Mouse (Mus musculus): ENCODE measurements at regions not wholly inside any gene's neighbourhood (a gene's known extent, or its start where the extent isn't known, plus 50 kb on each side); places are given as distances from the start of the nearest gene placed in this dataset.

DNA sequence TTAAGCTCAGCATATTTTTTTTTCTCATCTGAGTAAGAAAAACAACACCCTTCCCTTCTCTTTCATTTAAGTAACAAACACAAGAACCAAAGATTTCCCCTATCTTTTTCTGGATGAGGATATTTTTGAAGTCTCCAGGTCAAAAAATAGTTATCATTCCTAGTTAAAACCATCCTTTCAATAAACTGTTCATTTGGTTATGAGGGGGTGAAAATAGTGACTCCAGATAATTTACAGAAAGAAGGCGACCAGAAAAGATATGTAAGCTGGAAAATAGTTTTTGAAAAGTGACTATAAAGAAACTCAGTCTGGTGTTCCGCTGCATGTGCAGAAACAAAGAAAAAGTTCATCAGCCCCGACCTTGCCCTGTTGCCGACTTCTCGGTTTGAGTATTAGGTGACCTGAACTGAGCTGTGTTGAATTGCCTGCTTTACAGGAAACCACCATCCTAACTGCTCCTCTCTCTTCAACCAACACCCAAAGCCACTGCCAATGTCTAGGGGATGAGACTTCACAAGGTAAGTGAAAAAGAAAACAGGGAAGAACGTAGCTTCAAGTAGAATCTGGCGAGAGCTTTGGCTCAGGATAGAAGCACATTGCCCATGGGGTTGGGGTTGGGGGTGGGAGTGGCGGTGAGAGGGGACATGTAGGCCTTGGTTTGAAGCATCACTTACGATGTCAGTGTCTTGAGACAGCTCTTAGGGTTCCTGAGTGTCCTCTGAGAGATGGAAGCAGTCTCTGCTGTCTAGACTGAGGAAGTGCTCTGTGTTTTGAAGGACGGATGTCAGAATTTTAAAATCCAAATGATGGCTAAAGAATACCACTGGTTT is 104.6 kb downstream of the Ube2e3 start:
- no peak for ATAC-seq (ENCODE audit: low FRiP score, low TSS enrichment)
- Histone ChIP-seq H3K4me1 (ENCODE audit: control insufficient read depth, insufficient read depth, low read length) (no peaks in the 10 kb centered on the region), H3K27me3 (ENCODE audit: control insufficient read depth, insufficient read depth, low read length) (no peaks in the 10 kb centered on the region), H3K4me2 (ENCODE audit: low read length) (no peak overlapping the region), H3K27ac (replicated peaks; ENCODE audit: low read depth, low read length) (no peak overlapping the region), H3K9ac (replicated peaks; ENCODE audit: low read length) (no peak overlapping the region), H3K36me3 (ENCODE audit: control insufficient read depth, insufficient read depth, low read length) (no peaks in the 10 kb centered on the region), H3K9me3 (ENCODE audit: control insufficient read depth, low read length) (no peaks in the 10 kb centered on the region), H3K4me3 (replicated peaks; ENCODE audit: low read depth, low read length) (no peak overlapping the region)
- DNase-seq = no peak
- WGBS = 88% methylated on average over 10 of the region's 10 CpGs

GRCm38 (mm10) chr2:78973811-78974210 is 105.9 kb downstream of the Ube2e3 start:
- Histone ChIP-seq H3K4me2 (ENCODE audit: low read length) (no peak overlapping the region), H3K9me3 (ENCODE audit: control insufficient read depth, low read length) (no peaks in the 10 kb centered on the region), H3K9ac (replicated peaks; ENCODE audit: low read length) (no peak overlapping the region), H3K4me1 (ENCODE audit: control insufficient read depth, insufficient read depth, low read length) (no peaks in the 10 kb centered on the region), H3K27me3 (ENCODE audit: control insufficient read depth, insufficient read depth, low read length) (no peaks in the 10 kb centered on the region), H3K4me3 (replicated peaks; ENCODE audit: low read depth, low read length) (no peak overlapping the region), H3K36me3 (ENCODE audit: control insufficient read depth, insufficient read depth, low read length) (no peaks in the 10 kb centered on the region), H3K27ac (replicated peaks; ENCODE audit: low read depth, low read length) (no peak overlapping the region)
- DNase-seq (no peak), ATAC-seq (ENCODE audit: low FRiP score, low TSS enrichment) (no peak)
- WGBS = 94% methylated on average over 3 of the region's 3 CpGs

DNA sequence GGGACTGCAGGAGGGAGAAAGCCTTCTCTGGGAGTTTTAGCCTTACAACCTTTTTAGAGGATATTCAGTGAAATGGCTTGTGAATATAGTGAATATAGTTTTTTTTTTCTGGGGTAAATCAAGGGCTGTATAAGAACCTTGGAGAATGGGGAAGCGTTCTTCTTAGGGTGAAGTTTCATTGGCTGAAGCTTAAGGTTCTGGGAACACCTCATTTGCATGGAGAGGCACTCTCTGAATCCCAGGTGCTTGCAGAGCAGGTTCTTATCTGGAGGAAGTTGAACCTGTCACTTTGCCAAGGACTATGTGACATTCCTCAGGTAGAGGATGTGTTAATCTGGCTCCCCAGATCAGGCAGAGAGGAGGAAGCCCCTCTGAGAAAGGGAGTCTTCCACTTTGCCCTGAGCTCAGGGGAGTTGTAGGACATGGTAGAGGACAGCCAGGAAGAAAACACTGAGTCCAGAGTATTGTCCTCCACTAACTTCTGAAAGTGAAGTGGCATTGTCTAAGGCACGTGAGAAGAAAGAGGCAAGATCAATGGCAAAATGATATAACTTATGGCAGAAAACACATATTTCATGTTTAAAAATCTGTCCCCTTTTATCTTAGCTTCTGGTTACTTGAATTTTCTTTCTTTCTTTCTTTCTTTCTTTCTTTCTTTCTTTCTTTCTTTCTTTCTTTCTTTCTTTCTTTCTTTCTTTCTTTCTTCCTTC is 106.9 kb downstream of the Ube2e3 start:
- WGBS = 80% methylated on average over 2 of the region's 2 CpGs
- DNase-seq = no peak
- Histone ChIP-seq H3K36me3 (ENCODE audit: control insufficient read depth, insufficient read depth, low read length) (no peaks in the 10 kb centered on the region), H3K4me3 (replicated peaks; ENCODE audit: low read depth, low read length) (no peak overlapping the region), H3K9me3 (ENCODE audit: control insufficient read depth, low read length) (no peaks in the 10 kb centered on the region), H3K4me1 (ENCODE audit: control insufficient read depth, insufficient read depth, low read length) (no peaks in the 10 kb centered on the region), H3K4me2 (ENCODE audit: low read length) (no peak overlapping the region), H3K27ac (replicated peaks; ENCODE audit: low read depth, low read length) (no peak overlapping the region), H3K9ac (replicated peaks; ENCODE audit: low read length) (no peak overlapping the region), H3K27me3 (ENCODE audit: control insufficient read depth, insufficient read depth, low read length) (no peaks in the 10 kb centered on the region)
- no peak for ATAC-seq (ENCODE audit: low FRiP score, low TSS enrichment)

- Histone ChIP-seq H3K4me1 (ENCODE audit: control insufficient read depth, insufficient read depth, low read length) (no peaks in the 10 kb centered on the region), H3K9me3 (ENCODE audit: control insufficient read depth, low read length) (no peaks in the 10 kb centered on the region), H3K4me3 (replicated peaks; ENCODE audit: low read depth, low read length) (no peak overlapping the region), H3K9ac (replicated peaks; ENCODE audit: low read length) (no peak overlapping the region), H3K36me3 (ENCODE audit: control insufficient read depth, insufficient read depth, low read length) (no peaks in the 10 kb centered on the region), H3K4me2 (ENCODE audit: low read length) (no peak overlapping the region), H3K27me3 (ENCODE audit: control insufficient read depth, insufficient read depth, low read length) (no peaks in the 10 kb centered on the region), H3K27ac (replicated peaks; ENCODE audit: low read depth, low read length) (no peak overlapping the region)
- ATAC-seq (ENCODE audit: low FRiP score, low TSS enrichment) = no peak
- DNase-seq = no peak
- 88% methylated on average over 4 of the region's 4 CpGs for WGBS
Measured at GRCm38 (mm10) chr2:78975393-78975774, 107.5 kb downstream of the Ube2e3 start.

- Histone ChIP-seq H3K9me3 (ENCODE audit: control insufficient read depth, low read length) (no peaks in the 10 kb centered on the region), H3K4me2 (ENCODE audit: low read length) (no peak overlapping the region), H3K27ac (replicated peaks; ENCODE audit: low read depth, low read length) (no peak overlapping the region), H3K36me3 (ENCODE audit: control insufficient read depth, insufficient read depth, low read length) (no peaks in the 10 kb centered on the region), H3K27me3 (ENCODE audit: control insufficient read depth, insufficient read depth, low read length) (no peaks in the 10 kb centered on the region), H3K4me1 (ENCODE audit: control insufficient read depth, insufficient read depth, low read length) (no peaks in the 10 kb centered on the region), H3K4me3 (replicated peaks; ENCODE audit: low read depth, low read length) (no peak overlapping the region), H3K9ac (replicated peaks; ENCODE audit: low read length) (no peak overlapping the region)
- no peak for DNase-seq
- 93% methylated on average over 4 of the region's 4 CpGs for WGBS
- ATAC-seq (ENCODE audit: low FRiP score, low TSS enrichment) = no peak
Measured at GRCm38 (mm10) chr2:78976084-78976483, 108.2 kb downstream of the Ube2e3 start.

DNA sequence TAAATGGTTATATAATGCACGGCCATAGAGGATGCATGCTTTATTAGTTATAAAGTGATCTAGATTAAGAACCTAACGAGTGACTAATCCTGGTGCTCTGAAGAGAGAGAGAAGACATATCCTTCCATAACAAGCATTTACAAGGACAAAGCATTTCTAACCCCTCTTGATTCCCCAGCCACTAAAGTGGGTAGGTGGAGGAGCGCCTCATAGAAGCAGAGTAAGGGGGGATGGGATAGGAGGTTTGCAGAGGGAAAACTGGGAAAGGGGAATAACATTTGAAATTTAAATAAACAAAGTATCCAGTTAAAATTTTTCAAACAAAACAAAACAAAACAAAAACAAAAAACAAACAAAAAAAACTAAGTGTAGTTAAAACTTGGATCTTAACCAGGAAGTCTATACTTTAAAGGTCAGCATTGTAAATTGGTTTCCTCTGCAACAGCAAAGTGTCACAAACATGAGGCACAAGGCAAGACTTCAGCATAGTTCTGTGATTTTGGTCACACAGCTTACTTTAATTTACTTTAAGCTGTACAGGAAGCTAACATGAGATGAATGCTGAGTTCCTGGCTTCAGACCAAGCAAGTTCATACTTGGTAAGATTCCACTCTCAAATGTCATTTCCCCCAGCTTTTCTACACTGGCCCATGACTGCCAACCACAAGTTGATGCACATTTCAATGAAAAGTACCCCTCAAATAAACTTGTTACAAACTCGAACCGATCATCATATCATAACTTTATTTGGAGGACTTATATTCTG is 109.9 kb downstream of the Ube2e3 start:
- H3K27ac ChIP-seq (replicated peaks; ENCODE audit: low read depth, low read length) = no peak overlapping the region
- ATAC-seq (ENCODE audit: low FRiP score, low TSS enrichment) = no peak
- H3K27me3 ChIP-seq (ENCODE audit: control insufficient read depth, insufficient read depth, low read length) = no peaks in the 10 kb centered on the region
- no peak overlapping the region for H3K9ac ChIP-seq (replicated peaks; ENCODE audit: low read length)
- no peak overlapping the region for H3K4me2 ChIP-seq (ENCODE audit: low read length)
- no peaks in the 10 kb centered on the region for H3K9me3 ChIP-seq (ENCODE audit: control insufficient read depth, low read length)
- DNase-seq = no peak
- WGBS = 85% methylated on average over 5 of the region's 5 CpGs
- no peak overlapping the region for H3K4me3 ChIP-seq (replicated peaks; ENCODE audit: low read depth, low read length)
- H3K36me3 ChIP-seq (ENCODE audit: control insufficient read depth, insufficient read depth, low read length) = no peaks in the 10 kb centered on the region
- no peaks in the 10 kb centered on the region for H3K4me1 ChIP-seq (ENCODE audit: control insufficient read depth, insufficient read depth, low read length)

DNA sequence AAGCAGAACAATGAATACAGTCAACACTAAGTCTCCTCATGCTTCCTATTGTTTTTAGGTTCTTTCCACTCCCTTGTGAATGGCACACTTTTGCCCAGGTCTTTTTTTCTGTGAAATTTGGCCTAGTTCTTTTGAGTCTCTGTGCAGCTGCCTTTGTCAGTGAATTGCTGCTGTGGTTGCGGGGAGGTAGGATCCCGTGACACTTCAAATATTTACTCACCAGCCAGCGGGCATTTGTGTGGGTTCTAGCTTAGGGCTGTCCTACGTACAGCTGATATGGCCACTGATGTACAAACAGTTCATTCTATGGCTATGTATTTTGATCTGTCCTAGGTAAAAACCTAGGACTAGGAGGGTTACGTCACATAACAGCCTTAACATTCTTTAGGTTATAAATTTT is 112.1 kb downstream of the Ube2e3 start:
- H3K36me3 ChIP-seq (ENCODE audit: control insufficient read depth, insufficient read depth, low read length) = no peaks in the 10 kb centered on the region
- no peaks in the 10 kb centered on the region for H3K9me3 ChIP-seq (ENCODE audit: control insufficient read depth, low read length)
- no peaks in the 10 kb centered on the region for H3K4me1 ChIP-seq (ENCODE audit: control insufficient read depth, insufficient read depth, low read length)
- no peak overlapping the region for H3K4me3 ChIP-seq (replicated peaks; ENCODE audit: low read depth, low read length)
- H3K9ac ChIP-seq (replicated peaks; ENCODE audit: low read length) = no peak overlapping the region
- H3K27me3 ChIP-seq (ENCODE audit: control insufficient read depth, insufficient read depth, low read length) = no peaks in the 10 kb centered on the region
- no peak overlapping the region for H3K4me2 ChIP-seq (ENCODE audit: low read length)
- no peak overlapping the region for H3K27ac ChIP-seq (replicated peaks; ENCODE audit: low read depth, low read length)
- no peak for ATAC-seq (ENCODE audit: low FRiP score, low TSS enrichment)
- no peak for DNase-seq
- WGBS = 77% methylated on average over 5 of the region's 5 CpGs

DNA sequence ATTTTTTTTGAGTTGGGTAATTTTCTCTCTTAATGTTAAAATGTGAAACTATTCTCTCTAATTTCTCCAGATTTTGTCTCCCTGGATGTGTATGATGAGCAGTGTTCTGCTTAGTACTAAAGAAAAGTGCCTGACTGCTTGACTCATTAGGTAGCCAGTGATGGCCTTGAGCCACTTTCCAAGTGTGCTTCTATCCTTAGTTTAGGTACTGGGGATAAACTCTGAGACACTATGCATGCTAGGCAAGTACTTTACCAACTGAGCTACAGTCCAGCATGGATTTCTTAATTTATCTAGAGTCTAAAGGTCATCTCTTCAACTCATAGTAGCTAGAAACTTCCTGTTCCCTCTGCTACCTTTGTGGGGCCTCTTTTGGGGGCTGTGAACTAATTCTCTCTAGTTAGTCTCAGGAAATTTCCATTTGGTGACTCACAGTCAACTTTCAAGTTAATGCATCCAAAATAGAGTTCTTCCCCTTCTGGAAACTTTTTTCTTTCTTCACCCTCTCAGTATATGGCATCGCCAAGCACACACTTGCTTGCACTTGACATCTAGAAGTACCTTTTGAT is 112.8 kb downstream of the Ube2e3 start:
- H3K9ac ChIP-seq (replicated peaks; ENCODE audit: low read length) = no peak overlapping the region
- 100% methylated on average over 1 of the region's 1 CpGs for WGBS
- no peaks in the 10 kb centered on the region for H3K9me3 ChIP-seq (ENCODE audit: control insufficient read depth, low read length)
- H3K36me3 ChIP-seq (ENCODE audit: control insufficient read depth, insufficient read depth, low read length) = no peaks in the 10 kb centered on the region
- no peaks in the 10 kb centered on the region for H3K27me3 ChIP-seq (ENCODE audit: control insufficient read depth, insufficient read depth, low read length)
- DNase-seq = no peak
- no peak for ATAC-seq (ENCODE audit: low FRiP score, low TSS enrichment)
- no peaks in the 10 kb centered on the region for H3K4me1 ChIP-seq (ENCODE audit: control insufficient read depth, insufficient read depth, low read length)
- H3K4me2 ChIP-seq (ENCODE audit: low read length) = no peak overlapping the region
- H3K4me3 ChIP-seq (replicated peaks; ENCODE audit: low read depth, low read length) = no peak overlapping the region
- H3K27ac ChIP-seq (replicated peaks; ENCODE audit: low read depth, low read length) = no peak overlapping the region

Measured in midbrain, embryonic 14.5 days (tissue).